Mouse (Mus musculus): Measurements from ENCODE around the gene Rbm39.

DNA sequence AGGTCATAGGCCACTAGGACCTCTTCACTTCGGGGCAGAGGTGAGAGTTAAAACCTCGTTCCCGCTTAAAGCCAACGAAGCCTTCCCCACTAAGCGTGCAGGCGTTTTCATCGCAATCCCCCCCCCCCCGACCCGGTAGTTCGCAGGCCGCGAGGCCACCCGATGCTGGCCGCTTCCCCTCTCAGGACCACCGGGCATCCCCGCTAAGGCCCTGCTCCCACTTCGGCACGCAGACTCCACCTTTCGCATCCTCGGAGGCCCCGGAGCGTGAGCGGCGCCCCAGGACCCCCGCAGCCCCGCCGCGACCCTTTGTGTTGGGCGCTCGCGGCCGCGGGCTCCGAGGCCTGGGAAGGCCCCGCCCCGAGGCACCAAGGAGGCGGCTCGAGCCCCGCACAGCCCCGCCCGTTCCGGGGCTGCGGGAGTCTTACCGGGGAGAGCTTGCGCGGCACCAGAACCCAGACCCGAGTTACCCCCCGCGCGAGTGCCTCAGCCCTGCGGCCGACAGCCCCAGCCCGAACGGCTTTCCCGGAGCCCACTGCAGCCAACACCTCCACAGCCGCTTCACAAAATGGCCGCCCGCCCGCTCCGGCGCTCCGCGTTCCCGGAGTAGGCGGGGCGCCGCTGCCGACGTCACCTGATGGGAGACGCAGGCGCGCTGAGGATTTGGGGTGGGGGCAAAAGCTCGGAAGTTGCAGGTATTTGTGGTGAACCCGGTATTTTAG lies 68.5 kb downstream of the Rbm39 start, which contains the start of the genes Cpne1 and Rbm12:
- TF ChIP-seq POLR2A (IDR thresholded peaks at IDR 0.05; ENCODE audit: borderline replicate concordance, insufficient read depth, low read length) (peak; percentile 76; the same call in 1 of the 2 replicates), CTCF (IDR thresholded peaks at IDR 0.05; ENCODE audit: borderline replicate concordance, insufficient read depth, low read depth, low read length) (no peak)
